13 mouse cellular contexts compared by ENCODE assay signal in the genomic region with DNA sequence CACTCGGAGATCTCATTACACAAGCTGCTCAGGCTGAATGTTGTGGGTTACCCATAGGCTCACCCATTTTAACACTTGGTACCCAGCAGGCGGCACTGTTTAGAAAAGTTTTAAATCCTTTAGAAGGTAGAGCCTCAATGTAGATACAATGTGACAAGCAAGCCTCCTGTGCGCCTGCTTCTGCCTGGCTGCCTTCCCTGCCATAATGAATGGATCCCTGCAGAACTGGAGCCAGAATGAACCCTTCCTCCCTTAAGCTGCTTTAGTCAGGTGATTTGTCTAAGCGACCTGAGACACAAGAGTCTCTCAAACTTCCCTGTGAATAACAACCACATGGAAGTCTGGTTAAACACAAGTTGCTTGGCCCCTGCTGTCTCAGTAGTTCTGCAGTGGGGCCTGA.
"Had no signal": no experiment of that assay in that cellular context is flagged by ENCODE, and none has a peak within 500 bp of the region (broad histone marks: within the 10 kb centered on the region; RNA-seq: fewer than 3 reads in every experiment).

No protein-coding gene starts in this region.

- H3K4me2 ChIP-seq: liver, embryonic 11.5 days; midbrain, embryonic 13.5 days; neural tube, embryonic 12.5 days; stomach, embryonic 15.5 days had no signal

- H3K27ac ChIP-seq: limb, embryonic 10.5 days; midbrain, embryonic 13.5 days; neural tube, embryonic 12.5 days; stomach, embryonic 15.5 days had no signal

- H3K9me3 ChIP-seq: limb, embryonic 10.5 days; midbrain, embryonic 13.5 days; neural tube, embryonic 12.5 days; stomach, embryonic 15.5 days had no signal

- H3K4me3 ChIP-seq: limb, embryonic 10.5 days; midbrain, embryonic 13.5 days; myocyte; neural tube, embryonic 12.5 days; stomach, embryonic 15.5 days had no signal

- H3K27me3 ChIP-seq: midbrain, embryonic 13.5 days; neural tube, embryonic 12.5 days; stomach, embryonic 15.5 days had no signal

- H3K9ac ChIP-seq: midbrain, embryonic 13.5 days; neural tube, embryonic 12.5 days; stomach, embryonic 15.5 days had no signal

- H3K36me3 ChIP-seq: limb, embryonic 10.5 days; midbrain, embryonic 13.5 days; neural tube, embryonic 12.5 days; stomach, embryonic 15.5 days had no signal

- ATAC-seq: midbrain, embryonic 13.5 days had no signal

- DNase-seq: kidney, adult 18-20 months; kidney, postnatal 14 days; layer of hippocampus, adult 9-11 months; lung, postnatal 36 days; retina, postnatal 1 day; thymus, adult 2 months; thymus, postnatal 25 days had no signal

- H3K4me1 ChIP-seq: limb, embryonic 10.5 days; midbrain, embryonic 13.5 days; neural tube, embryonic 12.5 days; stomach, embryonic 15.5 days had no signal
